Mouse (Mus musculus) forelimb bud, embryonic 11.5 days (tissue): ENCODE measurements at regions not wholly inside any gene's neighbourhood (a gene's known extent, or its start where the extent isn't known, plus 50 kb on each side); places are given as distances from the start of the nearest gene placed in this dataset.

Source experiments
- DNase-seq: peaks from one replicate; pipeline ENCODE4 v3.0.0-alpha.2; 2012; ENCODE audit warnings: low read depth, low spot score

DNA sequence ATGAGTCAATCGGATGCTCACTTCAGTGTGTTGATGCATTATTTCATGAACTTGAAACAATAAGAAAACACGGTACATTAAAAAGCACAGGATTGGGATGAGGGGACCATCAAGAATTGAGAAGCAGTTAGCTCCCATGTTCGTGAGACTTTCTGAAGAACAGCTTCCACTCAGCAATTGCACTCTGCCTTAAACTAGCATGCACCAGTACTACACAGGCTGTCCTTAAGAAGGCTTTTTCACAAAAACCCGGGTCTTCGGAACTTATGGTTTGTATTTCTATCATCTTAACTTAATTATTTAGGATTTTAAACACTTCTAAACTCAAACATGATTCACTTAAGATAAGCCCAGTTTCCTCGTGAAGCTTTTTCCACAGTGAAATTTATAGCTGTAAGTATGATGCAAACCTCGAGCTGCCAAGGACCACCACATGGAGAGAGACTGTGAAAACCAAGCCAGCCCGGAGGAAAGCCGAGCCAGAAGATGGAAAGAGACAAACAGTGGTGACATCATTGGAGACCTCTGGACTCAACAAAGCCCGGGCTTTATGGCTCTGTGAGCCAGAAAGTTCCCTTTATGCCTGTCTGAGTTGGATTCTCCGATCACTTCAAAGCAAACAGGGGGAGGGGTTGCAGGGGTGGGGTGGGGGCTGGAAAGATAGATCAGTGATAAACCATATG, 162.7 kb upstream of the Atp2b1 start:
- no peak for DNase-seq

DNA sequence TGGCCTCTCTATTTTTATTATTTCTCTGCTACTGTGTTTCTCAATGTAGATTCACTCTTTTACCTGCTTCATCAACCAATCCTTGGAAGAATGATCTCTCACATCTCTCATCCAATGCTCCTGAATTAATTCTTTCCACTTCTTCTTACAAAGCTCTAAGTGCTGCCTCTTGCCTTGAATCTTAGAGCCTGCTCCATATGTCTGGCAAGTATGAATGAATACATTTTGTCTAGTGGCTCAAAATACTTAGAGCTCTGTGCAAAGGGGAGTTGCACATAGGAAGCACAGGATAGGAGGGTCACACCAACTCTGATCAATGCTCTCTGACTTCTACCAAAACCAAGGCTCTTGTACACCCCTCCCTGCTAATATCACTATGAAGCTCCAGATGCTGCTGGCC, 153.1 kb upstream of the Atp2b1 start:
- no peak for DNase-seq

DNA sequence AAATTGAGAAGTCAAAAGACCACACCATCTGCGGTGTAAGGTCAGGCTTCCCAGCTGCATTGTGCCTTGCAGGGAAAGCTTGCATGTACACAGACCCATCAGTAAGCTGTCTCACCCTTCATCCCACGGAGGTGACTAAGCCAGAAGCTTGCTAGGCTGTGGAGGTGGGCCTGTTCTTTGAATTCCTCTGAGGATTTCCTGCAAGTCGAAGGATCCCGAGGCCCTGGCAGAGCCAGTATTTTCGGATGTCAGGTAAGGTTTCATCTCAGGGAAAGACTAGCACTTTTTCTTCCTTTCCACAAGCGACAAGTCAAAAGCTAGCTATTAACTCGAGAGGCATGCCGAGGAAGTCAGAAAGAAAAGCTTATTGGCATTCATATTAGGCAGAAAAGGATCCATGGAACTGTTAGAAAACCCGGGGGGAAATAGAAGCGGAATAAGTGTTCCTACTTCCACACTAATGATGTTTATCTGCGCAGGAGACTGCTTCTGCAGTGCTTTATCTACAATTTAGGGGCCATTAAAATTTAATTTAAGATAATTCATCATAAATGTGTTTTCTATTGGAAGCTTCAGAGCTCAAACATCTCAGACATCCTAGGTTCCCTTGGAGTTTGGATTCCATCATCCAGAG, 148.3 kb upstream of the Atp2b1 start:
- no peak for DNase-seq

DNA sequence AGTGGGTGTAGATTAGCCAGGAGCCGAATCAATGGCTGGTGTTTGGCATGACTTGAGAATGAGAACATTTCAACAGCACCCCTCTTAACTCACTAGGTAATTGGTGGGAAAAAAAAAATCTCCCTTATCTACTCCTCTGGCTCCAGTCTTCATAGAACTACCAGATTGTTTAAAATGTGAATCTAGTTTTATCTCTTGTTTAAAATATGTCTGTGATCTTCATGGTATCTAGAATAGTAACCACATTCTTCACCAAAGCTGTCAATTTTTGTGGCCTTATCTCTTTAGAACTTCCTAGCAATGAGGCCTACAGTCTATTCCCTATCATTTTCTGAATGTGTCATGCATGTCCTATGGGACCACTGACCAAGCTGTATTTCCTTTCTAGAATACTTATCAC, 134.4 kb upstream of the Atp2b1 start:
- DNase-seq: no peak

DNA sequence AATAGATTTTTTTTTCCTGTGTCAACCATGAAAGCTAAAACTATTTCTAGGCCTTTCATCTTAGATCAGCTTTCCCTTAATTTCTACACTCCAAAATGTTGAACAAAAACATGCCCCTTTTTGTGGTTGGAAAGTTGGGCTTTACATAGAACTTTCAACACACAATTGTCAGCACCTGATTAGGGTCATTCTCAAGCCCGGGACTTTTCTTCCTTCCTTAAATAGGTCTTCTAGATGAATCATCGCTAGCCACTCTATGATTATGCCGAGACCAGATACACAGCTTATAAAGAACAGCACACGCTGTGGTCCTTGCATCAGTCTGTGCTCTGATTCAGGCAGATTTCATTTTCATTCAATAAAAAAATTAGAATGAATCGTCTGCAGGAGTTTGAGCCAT, 133.3 kb upstream of the Atp2b1 start:
- no peak for DNase-seq

DNA sequence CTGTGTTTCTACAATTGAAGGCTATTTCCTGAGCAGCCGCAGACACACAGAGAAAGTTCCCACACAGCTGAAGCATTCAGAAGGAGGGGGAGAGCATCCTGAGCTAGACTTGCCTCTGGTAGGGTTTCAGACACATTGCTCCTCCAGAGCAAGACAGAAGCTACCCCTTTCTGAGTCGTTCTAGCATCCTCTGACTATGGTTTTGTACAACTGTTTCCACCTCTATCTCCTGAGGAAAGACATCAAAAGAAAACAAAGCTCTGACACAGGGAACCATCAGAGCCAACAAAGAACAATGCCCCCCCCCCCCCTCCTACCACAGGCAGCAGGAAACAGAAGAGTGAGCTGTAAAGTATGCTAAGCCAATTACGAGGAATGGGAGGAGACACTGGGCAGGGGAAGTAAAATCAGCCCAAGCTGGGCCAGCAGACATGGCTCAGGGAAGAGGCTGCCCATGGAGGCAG, 132.3 kb upstream of the Atp2b1 start:
- DNase-seq: no peak

DNA sequence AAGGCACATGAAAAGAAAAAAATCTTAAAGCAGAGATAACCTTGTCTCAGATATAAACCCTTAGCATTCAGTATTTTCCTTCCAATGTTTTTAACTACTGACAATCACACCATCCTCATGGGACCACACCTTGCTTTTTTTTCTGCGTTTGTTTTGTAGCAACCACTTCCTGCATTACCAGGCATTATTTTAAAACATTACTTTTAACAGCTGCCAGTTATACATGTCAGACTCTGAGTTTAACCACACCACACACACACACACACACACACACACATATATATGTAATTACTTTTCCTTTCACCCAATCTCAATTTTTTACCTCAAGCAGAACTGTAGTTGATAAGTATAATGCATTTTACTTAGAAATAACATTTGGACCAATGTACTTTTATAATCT, 128.8 kb upstream of the Atp2b1 start:
- DNase-seq: no peak

DNA sequence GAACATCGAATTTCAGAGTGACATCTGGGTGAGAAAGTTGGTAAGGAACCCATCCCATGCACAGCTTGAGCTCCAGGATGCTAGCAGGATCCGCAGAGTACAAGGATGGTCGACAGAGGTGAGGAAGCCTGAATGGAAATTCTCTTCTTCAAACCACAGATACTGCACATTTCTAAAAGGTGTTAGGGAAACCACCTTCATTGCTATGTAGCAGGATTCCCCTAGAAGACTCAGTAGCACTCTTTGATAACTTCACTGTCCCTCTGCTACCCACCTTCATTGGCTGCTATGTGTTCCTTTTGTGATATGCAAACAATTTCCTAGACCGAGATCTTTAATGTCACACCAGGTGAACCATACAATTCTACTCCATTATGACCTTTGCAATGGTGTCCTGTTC, 128.1 kb upstream of the Atp2b1 start:
- DNase-seq: no peak

DNA sequence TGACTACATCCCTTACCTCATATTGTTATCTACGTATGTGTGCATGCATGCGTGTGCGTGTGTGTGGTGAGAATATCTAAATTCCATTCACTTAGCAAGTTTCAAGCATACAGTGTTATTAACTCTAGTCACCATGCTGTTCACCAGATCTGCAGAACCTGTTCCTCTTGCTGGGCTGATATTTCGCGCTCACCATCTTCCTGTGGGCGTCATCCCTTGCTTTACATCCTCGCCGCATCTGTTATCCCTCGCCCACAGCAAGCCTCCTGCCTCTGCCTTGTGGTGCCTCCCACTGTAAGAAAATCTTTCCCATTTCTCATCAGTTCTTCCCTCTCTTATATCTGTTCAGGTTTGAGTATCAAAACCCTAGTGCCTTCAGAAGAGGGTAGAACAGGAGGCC, 124.4 kb upstream of the Atp2b1 start:
- no peak for DNase-seq

DNA sequence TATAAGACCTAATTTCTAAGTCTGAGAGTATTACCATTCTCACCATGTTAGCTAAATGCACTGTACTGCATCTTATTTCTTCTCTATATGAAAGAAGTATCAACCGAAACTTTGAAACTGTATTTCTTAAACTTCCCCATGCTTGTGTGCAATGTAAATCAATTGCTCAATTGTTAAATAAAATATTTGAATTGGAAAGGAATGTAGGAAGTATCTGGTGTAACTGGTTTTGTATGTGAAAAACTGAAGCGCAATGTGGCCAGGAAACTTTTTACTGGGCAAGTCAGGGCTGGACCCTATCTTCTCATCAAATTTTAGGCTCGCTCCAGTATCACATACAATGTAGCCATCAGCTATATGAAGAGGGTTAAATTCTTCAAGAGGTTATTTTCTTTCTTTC, 123.8 kb upstream of the Atp2b1 start:
- no peak for DNase-seq

DNA sequence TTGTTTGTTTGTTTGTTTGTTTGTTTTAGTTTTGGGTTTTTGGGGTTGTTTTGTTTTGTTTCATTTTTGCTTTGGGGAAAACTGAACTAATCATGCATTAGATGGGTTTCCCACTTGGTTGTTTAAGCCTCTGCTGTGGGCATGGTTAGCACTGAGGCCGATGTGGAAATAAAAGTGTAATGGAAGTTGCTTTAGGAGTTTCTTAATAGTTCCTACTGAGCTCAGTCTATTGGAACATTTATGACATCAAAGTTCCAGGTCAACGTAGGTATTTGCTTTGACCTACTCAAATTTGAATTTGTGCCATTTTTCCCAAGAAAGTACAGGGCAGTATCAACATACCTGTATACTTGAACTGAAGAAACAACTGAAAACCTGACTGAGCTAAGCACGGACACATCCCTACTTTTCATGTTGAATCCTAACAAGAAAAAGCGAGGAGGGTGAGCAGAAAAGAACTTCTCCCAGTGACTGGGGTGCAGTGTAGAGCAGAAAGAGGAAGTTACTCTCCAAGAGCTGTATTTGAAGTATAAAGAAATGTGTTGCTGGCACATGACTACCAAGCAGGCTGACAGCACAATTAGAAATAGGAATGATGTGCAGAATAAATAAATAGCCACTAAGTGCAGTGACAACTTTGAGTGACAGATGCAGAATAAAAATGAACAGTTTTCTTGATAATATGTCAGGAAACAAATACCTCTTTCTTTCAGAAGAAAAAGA, 122.0 kb upstream of the Atp2b1 start:
- no peak for DNase-seq

DNA sequence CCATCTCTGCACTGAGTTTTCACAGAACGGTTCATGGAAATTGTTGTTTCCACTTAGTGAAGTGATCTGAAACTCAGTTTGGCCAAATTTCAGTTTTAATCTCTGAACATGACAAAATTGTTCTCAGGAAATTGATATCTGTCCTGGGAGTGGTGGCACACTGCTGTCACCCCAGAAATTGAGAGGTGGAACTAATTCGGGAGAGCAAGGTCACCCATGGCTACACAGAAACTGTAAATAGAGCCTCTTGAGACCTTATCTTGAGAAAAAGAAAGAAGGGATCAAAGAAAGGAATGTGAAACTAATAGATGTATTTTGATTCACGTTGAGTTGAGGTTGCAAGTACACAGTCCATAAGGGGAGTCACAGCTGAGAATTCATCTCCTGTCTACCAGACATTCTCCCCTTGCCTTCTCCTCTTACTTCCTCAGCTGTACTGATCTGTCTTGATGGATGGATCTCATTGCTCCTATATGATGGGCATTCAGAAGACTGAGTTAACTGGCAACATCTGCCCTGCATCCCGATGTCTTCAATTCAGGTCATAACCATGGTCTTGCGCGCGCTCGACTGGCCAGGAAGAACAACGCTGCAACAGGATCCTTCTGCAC, 120.2 kb upstream of the Atp2b1 start:
- DNase-seq: no peak

DNA sequence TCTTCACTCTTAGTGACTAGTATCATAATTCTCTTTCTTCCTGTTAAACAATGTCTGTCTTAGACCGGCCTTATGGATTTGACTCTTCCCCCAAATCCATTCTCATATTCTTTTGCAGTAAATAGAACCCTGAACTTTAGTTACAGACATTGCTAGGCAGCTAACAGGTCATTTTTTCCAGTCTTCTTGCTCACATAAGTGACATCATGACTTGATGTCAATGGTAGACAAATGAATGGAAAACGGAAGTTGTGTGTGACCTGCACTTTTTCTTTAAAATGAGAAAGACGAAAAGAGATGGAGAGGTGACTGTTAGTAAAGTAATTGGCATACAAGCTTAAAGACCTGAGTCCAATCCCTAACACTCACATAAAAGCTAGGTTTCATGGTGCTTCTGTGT, 118.2 kb upstream of the Atp2b1 start:
- no peak for DNase-seq

DNA sequence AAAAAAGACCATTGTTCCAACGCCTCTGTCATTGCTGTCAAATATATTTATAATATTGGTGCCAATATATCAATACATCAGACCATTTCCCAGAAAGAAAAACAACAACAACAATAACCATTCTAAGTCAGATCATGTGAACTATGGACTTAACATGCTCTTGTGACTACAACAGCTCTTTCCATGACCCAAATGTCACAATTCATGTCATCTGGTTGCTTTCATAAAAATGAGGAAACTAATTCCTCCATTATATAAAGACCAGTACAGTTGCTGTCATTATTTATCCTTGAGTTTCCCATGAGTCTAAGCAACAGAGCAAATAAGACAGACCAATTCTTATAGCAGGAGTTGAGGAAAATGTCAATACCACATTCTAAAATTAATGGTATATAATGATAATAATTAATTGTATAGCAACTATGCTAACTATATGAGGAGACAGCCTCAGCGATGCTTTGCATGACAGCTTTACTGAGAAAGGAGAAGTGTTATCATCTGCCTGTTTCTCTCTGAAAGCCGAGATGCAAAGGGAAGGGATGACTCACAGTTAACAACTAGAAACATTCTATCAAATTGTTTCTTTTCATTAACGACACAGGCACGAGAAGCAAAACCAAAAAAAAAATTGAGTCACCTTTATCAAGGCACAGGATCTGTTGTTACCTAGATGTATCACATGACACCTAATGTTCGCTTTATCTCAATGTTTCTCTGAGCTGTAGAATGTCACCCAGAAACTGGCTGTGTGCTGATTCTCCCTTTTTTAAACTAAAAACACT, 115.4 kb upstream of the Atp2b1 start:
- DNase-seq: no peak

DNA sequence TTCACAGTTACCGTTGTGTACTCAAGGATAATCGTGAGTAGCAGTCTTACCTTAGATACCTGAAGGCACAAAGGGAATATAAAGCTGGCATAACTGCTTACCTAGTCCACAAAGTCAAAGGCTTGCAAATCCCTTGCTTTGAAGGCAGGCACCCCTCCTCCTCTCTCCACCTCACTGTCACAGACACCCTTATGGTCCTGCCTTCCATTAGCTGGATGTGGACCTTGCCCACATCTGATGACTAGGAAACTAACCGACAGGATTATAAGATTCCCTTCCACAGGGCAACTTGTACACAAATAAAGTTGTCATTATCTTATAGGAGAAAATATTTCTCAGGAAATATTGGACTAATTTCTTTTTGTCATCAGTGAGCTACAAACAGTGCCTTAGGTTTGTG, 114.4 kb upstream of the Atp2b1 start:
- no peak for DNase-seq

DNA sequence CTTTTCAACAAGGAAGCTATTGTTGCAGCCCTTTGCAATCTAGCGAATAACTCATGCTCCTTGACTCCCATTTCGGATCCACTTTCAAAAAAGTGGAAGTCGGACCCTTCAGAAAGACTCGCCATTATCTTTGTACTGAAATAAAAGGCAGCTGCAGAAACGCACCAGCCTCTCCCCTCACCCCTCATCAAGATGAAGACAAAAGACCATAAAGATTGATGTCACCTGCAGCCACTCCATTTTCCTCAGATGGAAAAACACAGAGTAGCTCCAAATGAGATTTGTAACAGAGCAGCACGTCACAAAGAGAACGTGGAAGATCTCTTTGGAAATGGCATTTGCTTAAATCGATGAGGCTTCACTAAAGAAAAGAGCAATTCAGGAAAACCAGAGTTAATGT, 113.3 kb upstream of the Atp2b1 start:
- no peak for DNase-seq

DNA sequence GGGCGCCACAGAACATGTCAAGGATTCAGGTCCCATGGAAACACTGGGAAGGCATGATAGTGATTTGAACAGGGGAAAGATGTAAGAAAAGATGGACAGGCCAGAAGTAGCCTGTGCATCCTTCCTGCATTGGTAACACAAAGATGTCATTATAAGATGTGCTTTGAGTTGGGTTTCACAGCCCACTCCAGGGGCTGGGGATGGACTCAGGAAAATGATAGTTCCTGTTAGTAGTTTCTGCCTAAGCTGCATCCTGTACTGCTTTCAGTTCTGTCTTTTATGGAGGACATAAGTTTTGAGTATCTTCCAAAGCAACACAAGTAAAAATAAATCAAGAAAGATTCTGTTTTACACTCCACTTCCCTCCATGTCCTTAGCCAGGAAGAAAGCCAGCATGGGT, 109.2 kb upstream of the Atp2b1 start:
- no peak for DNase-seq

DNA sequence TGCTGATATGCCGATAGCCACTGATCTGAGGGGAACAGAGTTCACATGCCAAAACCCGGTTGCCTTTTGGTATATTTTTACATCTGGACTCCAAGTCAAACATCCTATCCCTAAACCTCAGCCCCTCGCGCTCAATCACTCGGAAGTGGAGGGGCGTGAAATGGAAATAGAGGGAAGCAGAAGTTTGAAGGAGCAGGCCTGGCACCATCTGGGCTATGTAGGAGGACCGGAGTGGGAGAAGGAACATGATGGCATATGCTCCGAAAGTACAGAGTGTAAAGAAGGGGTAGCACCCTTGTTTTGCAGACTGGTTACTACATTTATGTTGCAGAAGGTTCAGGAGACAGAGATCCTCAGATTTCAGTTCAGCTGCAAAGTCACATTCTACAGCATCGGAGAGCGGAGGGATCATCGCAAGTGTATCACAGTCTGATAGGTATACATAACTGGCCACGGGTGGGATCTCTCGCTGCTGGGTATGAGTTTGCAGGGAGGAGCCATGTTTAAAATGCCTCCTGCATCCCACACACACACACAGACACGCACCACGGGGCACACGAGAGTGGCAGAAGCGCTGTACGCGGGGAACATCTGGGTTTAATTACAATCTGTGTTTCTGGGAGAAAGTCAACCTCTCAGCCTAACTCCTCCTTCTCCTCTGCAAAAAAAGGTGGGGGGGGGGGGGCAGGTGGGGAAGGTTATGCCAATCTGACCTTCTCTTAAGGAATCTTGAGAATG, 107.2 kb upstream of the Atp2b1 start:
- peak; percentile 49 for DNase-seq

DNA sequence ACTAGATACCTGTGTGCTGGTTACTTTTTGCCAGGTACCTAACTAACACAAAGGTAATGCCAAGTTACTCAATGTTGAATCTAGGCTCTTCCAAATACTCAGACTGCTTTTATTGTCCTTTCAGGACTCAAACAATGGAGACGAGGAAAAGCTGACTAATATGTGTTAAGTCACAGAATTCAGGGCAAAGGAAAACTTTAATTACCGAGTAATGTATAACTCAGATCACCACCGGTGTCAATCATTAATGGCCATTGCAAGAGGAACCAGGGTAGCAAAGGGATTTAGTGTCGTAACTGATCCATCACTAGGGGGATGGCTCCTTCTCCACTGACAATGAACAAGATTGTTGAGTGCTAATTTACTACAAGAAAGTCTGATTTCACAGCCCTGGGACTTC, 105.6 kb upstream of the Atp2b1 start:
- no peak for DNase-seq

DNA sequence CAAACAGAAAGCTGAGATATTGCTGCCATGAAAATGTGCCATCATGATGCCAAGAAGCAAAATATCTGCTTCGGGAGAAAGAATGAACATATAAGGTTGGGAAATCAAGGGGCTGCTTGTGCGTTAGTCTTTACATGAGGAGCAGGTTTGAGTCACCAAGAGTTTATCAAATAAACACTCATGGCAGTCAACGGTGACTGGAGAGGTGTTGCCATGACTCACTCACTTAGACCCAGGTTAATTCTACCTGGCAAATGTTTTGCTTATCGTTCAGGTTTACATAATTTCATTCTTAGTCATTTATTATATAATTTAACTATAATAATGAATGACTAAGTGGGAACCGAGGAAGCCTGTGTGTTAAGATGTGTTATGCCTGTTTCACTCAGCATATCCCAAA, 85.2 kb upstream of the Atp2b1 start:
- DNase-seq: no peak

DNA sequence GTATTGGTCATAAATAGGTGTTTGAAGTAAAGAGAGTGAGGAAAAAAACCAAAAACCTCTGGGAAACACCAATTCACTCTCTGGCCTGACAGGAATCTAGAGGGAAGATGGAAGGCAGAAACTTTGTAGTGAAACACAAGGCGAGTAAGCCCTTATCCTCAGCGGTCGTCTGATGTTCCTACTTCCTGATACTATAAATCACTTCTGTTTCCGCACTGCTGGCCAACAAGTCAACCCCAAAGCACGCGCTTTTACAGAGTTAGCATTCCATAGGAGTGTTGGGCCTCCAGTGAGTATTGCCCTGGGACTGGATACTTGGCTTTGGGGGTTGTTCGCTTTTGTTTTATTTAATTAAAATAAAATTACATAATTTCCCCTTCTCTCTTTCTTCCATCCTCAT, 82.7 kb upstream of the Atp2b1 start:
- DNase-seq: no peak
